Mouse (Mus musculus): ENCODE data around the gene Fbxw2. TPM values are rescaled to one million over a fixed set of nuclear protein-coding genes. Genes with fewer than 3 reads are reported as not detected.

The Fbxw2 gene
- polyA plus RNA-seq, 1 experiment: 29.2 TPM

- WGBS: 12% methylated on average over 8 of the region's 8 CpGs
- Histone ChIP-seq H3K27me3 (ENCODE audit: control insufficient read depth, insufficient read depth, low read length) (no peaks in the 10 kb centered on the region), H3K36me3 (ENCODE audit: control insufficient read depth, insufficient read depth, low read length) (peaks cover 5% of the 10 kb centered on the region; the same call in 1 of the 2 replicates), H3K4me3 (ENCODE audit: extremely low read depth, insufficient read depth, insufficient read length) (peak overlapping the region; percentile 64), H3K27ac (ENCODE audit: insufficient read depth, low read length) (peak overlapping the region; percentile 96), H3K4me1 (ENCODE audit: control insufficient read depth, insufficient read depth, insufficient read length) (peaks cover 5% of the 10 kb centered on the region)
- TF ChIP-seq POLR2A (IDR thresholded peaks at IDR 0.05; ENCODE audit: low read depth, low read length) (peak; percentile 39; the same call in 1 of the 2 replicates), CTCF (IDR thresholded peaks at IDR 0.05; ENCODE audit: extremely low read depth, insufficient read depth, insufficient read length, insufficient replicate concordance) (no peak)
- DNase-seq (ENCODE audit: low read depth in 1 of 2, low spot score in 2 of 2): peak; percentile 57 to 79
Measured at GRCm38 (mm10) chr2:34790282-34790681, 35.8 kb downstream of the Fbxw2 start.

- 80% methylated on average over 2 of the region's 2 CpGs for WGBS
- peaks cover 23% of the 10 kb centered on the region for H3K36me3 ChIP-seq (ENCODE audit: control insufficient read depth, insufficient read depth, low read length)
- no peak overlapping the region for H3K4me3 ChIP-seq (ENCODE audit: extremely low read depth, insufficient read depth, insufficient read length)
- no peaks in the 10 kb centered on the region for H3K27me3 ChIP-seq (ENCODE audit: control insufficient read depth, insufficient read depth, low read length)
- TF ChIP-seq POLR2A (IDR thresholded peaks at IDR 0.05; ENCODE audit: low read depth, low read length) (no peak), CTCF (IDR thresholded peaks at IDR 0.05; ENCODE audit: extremely low read depth, insufficient read depth, insufficient read length, insufficient replicate concordance) (peak; percentile 81; the same call in 1 of the 2 replicates)
- H3K4me1 ChIP-seq (ENCODE audit: control insufficient read depth, insufficient read depth, insufficient read length): no peaks in the 10 kb centered on the region
- no peak overlapping the region for H3K27ac ChIP-seq (ENCODE audit: insufficient read depth, low read length)
- peak; percentile 36 to 51 for DNase-seq (ENCODE audit: low read depth in 1 of 2, low spot score in 2 of 2)
Measured at GRCm38 (mm10) chr2:34784085-34784484, 42.0 kb downstream of the Fbxw2 start.

GRCm38 (mm10) chr2:34783064-34784020 is 42.8 kb downstream of the Fbxw2 start:
- no peak overlapping the region; the same call in 1 of the 2 replicates for H3K27ac ChIP-seq (ENCODE audit: insufficient read depth, low read length)
- H3K4me3 ChIP-seq (ENCODE audit: extremely low read depth, insufficient read depth, insufficient read length): no peak overlapping the region
- TF ChIP-seq CTCF (IDR thresholded peaks at IDR 0.05; ENCODE audit: extremely low read depth, insufficient read depth, insufficient read length, insufficient replicate concordance): no peak
- no peak for TF ChIP-seq POLR2A (IDR thresholded peaks at IDR 0.05; ENCODE audit: low read depth, low read length)
- no peak for DNase-seq (ENCODE audit: low read depth in 1 of 2, low spot score in 2 of 2)
- H3K36me3 ChIP-seq (ENCODE audit: control insufficient read depth, insufficient read depth, low read length): peaks cover 27% of the 10 kb centered on the region
- WGBS: 85% methylated on average over 14 of the region's 14 CpGs
- H3K4me1 ChIP-seq (ENCODE audit: control insufficient read depth, insufficient read depth, insufficient read length): no peaks in the 10 kb centered on the region
- no peaks in the 10 kb centered on the region for H3K27me3 ChIP-seq (ENCODE audit: control insufficient read depth, insufficient read depth, low read length)

- no peak for DNase-seq (ENCODE audit: low read depth in 1 of 2, low spot score in 2 of 2)
- no peaks in the 10 kb centered on the region for H3K27me3 ChIP-seq (ENCODE audit: control insufficient read depth, insufficient read depth, low read length)
- H3K4me3 ChIP-seq (ENCODE audit: extremely low read depth, insufficient read depth, insufficient read length): no peak overlapping the region
- 77% methylated on average over 1 of the region's 1 CpGs for WGBS
- H3K36me3 ChIP-seq (ENCODE audit: control insufficient read depth, insufficient read depth, low read length): peaks cover 50% of the 10 kb centered on the region
- H3K4me1 ChIP-seq (ENCODE audit: control insufficient read depth, insufficient read depth, insufficient read length): peaks cover 9% of the 10 kb centered on the region
- no peak for TF ChIP-seq CTCF (IDR thresholded peaks at IDR 0.05; ENCODE audit: extremely low read depth, insufficient read depth, insufficient read length, insufficient replicate concordance)
- no peak for TF ChIP-seq POLR2A (IDR thresholded peaks at IDR 0.05; ENCODE audit: low read depth, low read length)
- no peak overlapping the region for H3K27ac ChIP-seq (ENCODE audit: insufficient read depth, low read length)
Measured at GRCm38 (mm10) chr2:34777237-34777868, 48.8 kb downstream of the Fbxw2 start.

GRCm38 (mm10) chr2:34774493-34774892 is 51.6 kb downstream of the Fbxw2 start:
- 88% methylated on average over 6 of the region's 6 CpGs for WGBS
- Histone ChIP-seq H3K36me3 (ENCODE audit: control insufficient read depth, insufficient read depth, low read length) (peaks cover 45% of the 10 kb centered on the region), H3K4me1 (ENCODE audit: control insufficient read depth, insufficient read depth, insufficient read length) (peaks cover 9% of the 10 kb centered on the region), H3K27me3 (ENCODE audit: control insufficient read depth, insufficient read depth, low read length) (no peaks in the 10 kb centered on the region), H3K27ac (ENCODE audit: insufficient read depth, low read length) (no peak overlapping the region), H3K4me3 (ENCODE audit: extremely low read depth, insufficient read depth, insufficient read length) (no peak overlapping the region)
- TF ChIP-seq CTCF (IDR thresholded peaks at IDR 0.05; ENCODE audit: extremely low read depth, insufficient read depth, insufficient read length, insufficient replicate concordance) (no peak), POLR2A (IDR thresholded peaks at IDR 0.05; ENCODE audit: low read depth, low read length) (no peak)
- no peak for DNase-seq (ENCODE audit: low read depth in 1 of 2, low spot score in 2 of 2)

- no peaks in the 10 kb centered on the region for H3K27me3 ChIP-seq (ENCODE audit: control insufficient read depth, insufficient read depth, low read length)
- H3K4me3 ChIP-seq (ENCODE audit: extremely low read depth, insufficient read depth, insufficient read length): no peak overlapping the region
- no peak for TF ChIP-seq CTCF (IDR thresholded peaks at IDR 0.05; ENCODE audit: extremely low read depth, insufficient read depth, insufficient read length, insufficient replicate concordance)
- no peak for TF ChIP-seq POLR2A (IDR thresholded peaks at IDR 0.05; ENCODE audit: low read depth, low read length)
- WGBS: 84% methylated on average over 4 of the region's 4 CpGs
- no peak overlapping the region for H3K27ac ChIP-seq (ENCODE audit: insufficient read depth, low read length)
- peaks cover 9% of the 10 kb centered on the region for H3K4me1 ChIP-seq (ENCODE audit: control insufficient read depth, insufficient read depth, insufficient read length)
- no peak for DNase-seq (ENCODE audit: low read depth in 1 of 2, low spot score in 2 of 2)
- peaks cover 40% of the 10 kb centered on the region for H3K36me3 ChIP-seq (ENCODE audit: control insufficient read depth, insufficient read depth, low read length)
Measured at GRCm38 (mm10) chr2:34773673-34774072, 52.4 kb downstream of the Fbxw2 start.

Measured in spleen, adult 2 months (tissue).